ENCODE assay signal across 8 mouse cellular contexts in the genomic region with DNA sequence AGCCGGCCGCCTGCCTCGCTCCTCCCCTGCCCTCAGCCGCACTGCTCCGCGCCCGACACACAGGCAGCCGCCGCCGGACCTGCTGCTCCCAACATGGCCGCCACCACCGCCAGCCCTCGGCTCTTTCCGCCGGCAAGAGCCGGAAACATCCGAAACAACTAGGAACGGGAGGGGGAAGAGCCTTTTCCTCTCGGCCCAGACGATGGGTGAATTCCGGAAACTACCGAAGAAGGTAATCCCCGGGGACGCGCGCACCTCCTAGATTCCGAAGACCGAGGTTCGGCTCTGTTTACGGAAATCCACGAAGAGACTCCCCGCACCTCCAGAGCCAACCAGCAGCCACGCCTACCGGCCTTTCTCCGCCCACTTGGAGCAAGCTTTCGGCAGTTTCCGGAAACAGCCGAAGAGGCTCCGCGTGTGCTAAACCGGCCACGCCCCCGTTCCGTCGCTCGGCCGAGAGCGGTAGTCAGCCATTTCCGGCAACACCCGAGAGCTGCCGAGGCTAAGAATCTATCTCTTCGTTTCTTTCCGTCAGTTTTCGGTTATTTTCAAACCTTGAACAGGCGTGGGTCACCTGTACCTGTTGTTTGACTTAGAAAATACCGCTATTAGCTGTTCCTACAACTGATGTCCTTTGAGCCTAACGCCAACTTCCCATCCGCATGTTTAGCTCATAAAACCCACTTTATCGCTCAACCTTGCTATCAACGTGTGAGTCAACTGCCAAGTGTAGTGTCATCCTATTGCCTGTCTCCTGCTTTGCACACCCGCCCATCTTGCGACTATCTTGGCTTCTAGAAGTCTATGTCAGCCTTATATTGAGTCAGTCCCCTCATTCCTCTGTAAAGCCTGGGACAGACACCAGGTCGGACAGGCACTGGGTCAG. TPM values are rescaled to one million over a fixed set of nuclear protein-coding genes. Genes with fewer than 3 reads are reported as not detected.
DNase-seq lines count a peak whose midpoint lies in the region; ATAC-seq and TF ChIP-seq lines count a peak whose summit lies in the region.

A gene (minus strand): TSS at position 349 of the 886 bp plus-strand sequence.

- H3K27ac ChIP-seq in cortical plate, adult 2 months (ENCODE audit: insufficient read depth, low read length): peak within 1 kb of the TSS; percentile 90

- H3K4me3 ChIP-seq in cortical plate, adult 2 months (ENCODE audit: insufficient read depth, low read length): peak within 1 kb of the TSS; percentile 99
- peak within 1 kb of the TSS; percentile 98 for H3K4me3 ChIP-seq in megakaryocyte, embryonic 14.5 days (replicated peaks)

- TF ChIP-seq CTCF in cortical plate, adult 2 months (IDR thresholded peaks at IDR 0.05; ENCODE audit: extremely low read depth, insufficient read depth, low read length): no peak

- H3K4me1 ChIP-seq in cortical plate, adult 2 months (ENCODE audit: control insufficient read depth, insufficient read depth, low read length): peaks cover 15% of the 10 kb centered on the region
- peaks cover 57% of the 10 kb centered on the region for H3K4me1 ChIP-seq in megakaryocyte, embryonic 14.5 days

- H3K36me3 ChIP-seq in megakaryocyte, embryonic 14.5 days (replicated peaks; ENCODE audit: low read length): peaks cover 19% of the 10 kb centered on the region

- H3K27me3 ChIP-seq in megakaryocyte, embryonic 14.5 days (replicated peaks): no peaks in the 10 kb centered on the region

- DNase-seq in gastrocnemius, adult 8-10 months (ENCODE audit: low spot score in 2 of 2): peak; percentile 99
- peak; percentile 100 for DNase-seq in hindlimb bud, embryonic 11.5 days (ENCODE audit: extremely low spot score, low read depth, low spot score)
- peak; percentile 97 to 99 for DNase-seq in left cerebral cortex, adult 8-10 months (ENCODE audit: low spot score in 2 of 2)
- DNase-seq in right cerebral cortex, postnatal 10 days (ENCODE audit: low spot score in 2 of 2): peak; percentile 99 to 100
- peak; percentile 98 for DNase-seq in urinary bladder, postnatal 25 days (ENCODE audit: low spot score)

- no peaks in the 10 kb centered on the region for H3K9me3 ChIP-seq in megakaryocyte, embryonic 14.5 days

- peak; percentile 83 for ATAC-seq in activated CD4-positive, CD25-positive, alpha-beta regulatory T cell, adult 4 months

- TF ChIP-seq POLR2A in cortical plate, adult 2 months (IDR thresholded peaks at IDR 0.05; ENCODE audit: extremely low read depth, insufficient read depth, low read length): peak; percentile 48; the same call in 1 of the 2 replicates

RNA-seq across cellular contexts. Expression of the gene that starts here (rescaled TPM):
- 10 to 100 TPM; 53.4 to 69.8 TPM for polyA plus RNA-seq in activated CD4-positive, CD25-positive, alpha-beta regulatory T cell, adult 4 months (2017; shearing (Covaris generic))
- polyA plus RNA-seq in cortical plate, adult 2 months (2012; rRNA removed): 102 and 103 TPM in 2 replicates
- 10 to 100 TPM; 31.8 to 40.1 (median 35.2) TPM for total RNA-seq in gastrocnemius, adult 8-10 months (2022)
- total RNA-seq in left cerebral cortex, adult 8-10 months (2022): 100 to 1,000 TPM; 126 to 144 (median 137) TPM
- polyA plus RNA-seq in megakaryocyte, embryonic 14.5 days (2012; ENCODE audit: insufficient read depth, low replicate concordance): 179 and 300 TPM in 2 replicates

Comparison
In these comparisons a context has a peak if more than half of its experiments do, and no peak if none do; other contexts are left out.
1. Peak in every context shown above with its lines: DNase-seq, ATAC-seq, H3K4me3 ChIP-seq and H3K27ac ChIP-seq.